Mouse (Mus musculus) ovary, adult 2 months (tissue): Measurements from ENCODE around the gene Crnkl1. TPM values are rescaled to one million over a fixed set of nuclear protein-coding genes. Genes with fewer than 3 reads are reported as not detected.

Source experiments
- polyA plus RNA-seq: library from polyadenylated mRNA; depleted of rRNA; stranded (reverse); fragments of >200 nt; gene quantifications from 2 replicates; pipeline ENCODE4 v1.2.3, GENCODE M21; 2012; rRNA removed

The Crnkl1 gene
- polyA plus RNA-seq = 15.4 and 17.8 TPM in 2 replicates

DNA sequence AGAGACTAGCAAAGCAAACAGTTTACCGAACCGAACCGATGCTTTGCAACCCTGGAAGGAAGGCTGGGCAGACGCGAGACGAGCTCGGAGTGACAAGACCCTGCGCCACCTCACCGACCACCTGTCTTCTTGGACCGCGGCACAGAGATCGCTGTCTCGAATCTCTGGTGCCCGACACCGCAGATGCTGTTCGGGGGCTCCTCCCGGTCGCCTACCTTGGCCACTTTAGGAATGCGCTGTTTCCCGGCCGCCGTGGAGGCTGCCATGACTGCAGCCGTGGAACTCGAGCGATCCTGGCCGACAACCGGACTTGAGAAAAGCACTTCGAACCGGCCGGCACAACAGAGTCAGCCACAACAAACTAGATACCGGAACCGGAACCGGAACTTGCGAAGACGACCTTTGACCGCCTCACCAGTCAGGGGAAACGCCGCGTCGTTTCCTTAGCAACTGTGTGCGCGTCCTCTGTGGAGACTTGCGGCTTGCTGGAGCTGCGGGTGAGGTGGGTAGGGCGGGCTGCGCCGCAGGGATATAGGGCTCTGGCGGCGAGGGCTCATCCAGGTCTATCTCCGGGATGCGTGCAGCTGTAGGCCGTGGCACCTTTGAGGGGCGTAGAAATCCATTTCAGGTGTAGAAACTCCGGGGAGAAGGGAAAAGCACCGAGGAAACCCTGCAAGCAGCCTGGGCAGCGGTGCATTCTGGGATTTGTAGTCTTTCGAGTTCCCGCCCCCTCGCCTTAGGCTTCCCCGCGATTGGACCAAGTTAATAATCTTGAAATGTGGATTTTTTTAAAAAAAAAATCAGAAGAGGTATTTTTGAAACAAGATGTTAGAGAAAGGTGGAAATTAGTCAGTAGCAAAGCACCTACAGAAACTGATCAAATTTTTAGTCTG lies at the start of gene Crnkl1, which contains the start of gene Cfap61:
TSS of gene Crnkl1 (minus strand) at position 676 of the 893 bp plus-strand sequence.
TSS of gene Cfap61 (plus strand) at position 446 of the 893 bp plus-strand sequence.

DNA sequence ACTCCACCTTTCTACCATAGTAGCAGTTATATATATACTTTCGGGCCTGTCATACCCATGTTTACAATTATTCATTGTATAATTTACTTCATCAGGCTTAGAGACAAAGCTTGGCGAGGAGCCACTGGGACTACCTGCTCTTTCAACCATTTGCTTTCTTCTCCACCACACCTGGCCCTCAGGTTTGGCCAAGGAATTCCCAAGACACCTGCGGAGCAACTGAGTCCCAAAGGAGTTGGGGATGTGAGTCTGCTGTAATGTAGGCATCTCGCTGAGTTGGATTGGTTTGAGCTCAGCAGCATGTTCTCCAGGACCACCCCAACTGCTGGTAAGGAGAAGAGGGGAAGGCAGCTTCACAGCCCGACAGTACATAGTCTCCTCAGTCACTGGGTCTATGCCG lies 33.0 kb downstream of the Crnkl1 start, which contains the start of gene Naa20:
TSS of gene Naa20 (plus strand) at position 239 of the 400 bp plus-strand sequence.

Other genes starting within 250 kb of the Crnkl1 start
- 11.6 and 16.8 TPM in 2 replicates for gene Naa20, start 32.9 kb downstream of the Crnkl1 start, polyA plus RNA-seq
- gene Cfap61, start 230 bp downstream of the Crnkl1 start, polyA plus RNA-seq = 5.9 and 8.4 TPM in 2 replicates